Mouse (Mus musculus): ENCODE data around the gene Tecpr2.

GRCm38 (mm10) chr12:110915761-110916160 lies 26.7 kb downstream of the Tecpr2 start:
- TF ChIP-seq CTCF (IDR thresholded peaks at IDR 0.05; ENCODE audit: borderline replicate concordance, extremely low read depth, insufficient read depth, insufficient read length) (no peak), POLR2A (IDR thresholded peaks at IDR 0.05; ENCODE audit: borderline replicate concordance, extremely low read depth, insufficient read depth, insufficient read length, poor library complexity, severe bottlenecking) (no peak)

Measured in brain, embryonic 14.5 days (tissue).